Mouse (Mus musculus) heart, postnatal 14 days (tissue): ENCODE results near the gene Gtpbp4. TPM values are rescaled to one million over a fixed set of nuclear protein-coding genes. Genes with fewer than 3 reads are reported as not detected.

Experiments
- microRNA-seq, 2 experiments: library from miRNA; unstranded; fragments of <30 nt; microRNA quantifications; one replicate each; pipeline ENCODE4 v1.2.0; 2021 to 2022
- total RNA-seq, 2 experiments: library from RNA; stranded (reverse); gene quantifications; 2 replicates each; pipeline ENCODE4 v1.2.3; 2021

Gtpbp4 gene
- total RNA-seq, 2 experiments from 2014 or later, result 31.7 to 33.9 TPM

Small RNA genes lying within 50 kb of the gene (microRNA-seq; reads per million reads assigned to microRNA genes)
- 0 reads per million in 2 experiments for gene Gm22750

Other genes starting within 250 kb of the Gtpbp4 start
- 10 to 100 TPM; 33.1 to 39.1 TPM for gene Wdr37, start 124.2 kb downstream of the Gtpbp4 start, total RNA-seq
- gene Idi1, start 110.6 kb downstream of the Gtpbp4 start, total RNA-seq, result 1 to 10 TPM; 5.7 to 6.5 TPM
- not detected for gene Gm9745, start 47.9 kb downstream of the Gtpbp4 start, total RNA-seq
- not detected for gene Idi2, start 43.2 kb downstream of the Gtpbp4 start, total RNA-seq
- 10 to 100 TPM; 69.9 to 78.9 TPM for gene Larp4b, start 97.8 kb upstream of the Gtpbp4 start, total RNA-seq